Mouse (Mus musculus): ENCODE data around the gene Il1rl1. TPM values are rescaled to one million over a fixed set of nuclear protein-coding genes. Genes with fewer than 3 reads are reported as not detected.

Gene Il1rl1
- polyA plus RNA-seq (2014; fragmentation: Nextera tagmentation; extraction: Ambion mirVana): 1.7 and 2.3 TPM in 2 replicates

DNA sequence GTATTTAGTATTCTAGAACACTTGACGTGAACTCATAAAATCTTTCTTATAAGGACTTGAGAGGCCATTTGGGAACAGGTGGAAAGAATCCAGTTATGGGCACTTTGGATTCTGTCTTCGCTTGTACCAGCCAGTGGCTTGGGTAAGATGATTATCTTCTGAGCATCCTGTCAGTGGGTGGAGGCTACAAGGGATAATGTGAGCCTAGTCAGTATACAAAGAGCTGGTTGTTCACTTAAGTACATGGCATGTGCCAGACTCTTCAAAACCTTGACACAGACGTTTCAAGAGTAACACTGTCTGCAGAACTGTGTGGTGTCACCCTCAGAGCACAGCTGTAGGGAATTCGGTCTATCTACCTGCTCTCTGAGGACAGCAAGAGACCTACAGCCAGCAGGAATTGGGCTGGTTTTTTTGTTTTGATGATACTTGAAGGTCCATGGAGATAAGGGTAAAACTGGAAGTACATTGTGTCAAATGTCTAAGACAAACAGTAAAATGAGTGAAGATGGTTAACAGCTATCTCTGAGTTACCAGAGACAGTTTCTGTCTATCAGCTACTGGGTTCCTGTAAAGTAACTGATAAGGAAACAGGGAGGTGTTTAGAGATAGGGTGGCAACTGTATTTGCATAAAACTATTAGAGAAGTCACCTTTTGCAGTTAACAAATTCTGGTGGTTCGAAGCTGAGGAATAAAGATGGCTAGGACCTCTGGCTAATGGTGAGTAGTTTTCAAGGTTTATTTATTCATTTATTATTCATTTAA lies at the start of gene Il1rl1:
Gene Il1rl1 (plus strand): TSS at position 661 of the 766 bp plus-strand sequence.
- peak within 1 kb of the TSS; percentile 79 for H3K27ac ChIP-seq (ENCODE audit: low read depth, low read length)
- H3K4me2 ChIP-seq: peak within 1 kb of the TSS; percentile 51
- no peak within 1 kb of the TSS for H3K9ac ChIP-seq (ENCODE audit: low read depth, low read length)
- no peaks in the 10 kb centered on the region for H3K36me3 ChIP-seq (ENCODE audit: control insufficient read depth, insufficient read depth, low read length)
- H3K4me1 ChIP-seq (replicated peaks; ENCODE audit: control insufficient read depth, insufficient read depth, low read length): peaks cover 15% of the 10 kb centered on the region
- H3K4me3 ChIP-seq (ENCODE audit: low read depth, low read length): no peak within 1 kb of the TSS
- no peaks in the 10 kb centered on the region for H3K27me3 ChIP-seq (replicated peaks; ENCODE audit: control insufficient read depth, insufficient read depth, low read length)
- peak; percentile 94 for ATAC-seq (replicated peaks; ENCODE audit: low FRiP score)
- H3K9me3 ChIP-seq (ENCODE audit: control insufficient read depth, low read length): no peaks in the 10 kb centered on the region
- 44% methylated on average over 5 of the region's 5 CpGs for WGBS
- DNase-seq (ENCODE audit: low spot score): no peak

DNA sequence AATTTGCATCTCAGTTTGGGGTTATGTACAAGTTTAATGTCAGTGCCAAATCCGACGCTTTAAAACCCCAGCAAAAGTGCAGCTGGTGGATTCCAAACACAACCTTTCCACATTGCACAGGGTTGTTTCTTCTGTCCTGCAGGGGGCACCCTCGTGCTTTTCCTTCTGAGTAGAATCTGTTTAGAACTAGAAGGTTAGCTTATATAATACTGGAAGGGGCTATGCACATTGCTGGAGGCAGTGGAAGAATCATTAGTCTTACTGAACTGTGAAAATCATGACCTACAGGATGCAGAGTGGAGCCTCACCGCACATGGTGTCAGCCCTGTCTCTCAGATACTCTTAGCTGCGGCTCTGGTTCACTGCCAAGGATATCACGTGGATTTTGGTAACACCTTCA lies 49.3 kb upstream of the Il1rl1 start:
- no peak for DNase-seq (ENCODE audit: low spot score)

DNA sequence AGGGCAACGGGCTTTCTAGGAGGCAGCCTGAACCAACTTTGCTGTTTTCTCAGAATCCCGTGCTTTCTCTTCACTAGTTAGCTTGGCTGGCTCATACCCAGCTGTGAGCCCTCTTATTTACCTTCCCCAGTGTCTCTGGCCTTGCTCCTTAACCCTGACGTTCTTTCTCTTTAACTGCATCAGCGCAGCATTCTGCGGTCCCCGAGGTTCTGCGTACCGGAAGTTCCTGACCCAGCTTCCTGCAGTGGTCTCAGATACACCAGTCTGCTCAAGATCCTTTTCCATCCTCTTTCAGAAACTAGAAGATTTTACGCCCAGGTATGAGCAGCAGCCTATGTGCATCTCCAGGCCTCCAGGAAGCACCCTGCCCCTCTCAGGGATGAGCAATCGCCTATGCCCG lies 48.4 kb upstream of the Il1rl1 start:
- Histone ChIP-seq H3K36me3 (ENCODE audit: control insufficient read depth, insufficient read depth, low read length) (no peaks in the 10 kb centered on the region), H3K9me3 (ENCODE audit: control insufficient read depth, low read length) (no peaks in the 10 kb centered on the region), H3K4me3 (ENCODE audit: low read depth, low read length) (no peak overlapping the region), H3K9ac (ENCODE audit: low read depth, low read length) (no peak overlapping the region), H3K4me2 (no peak overlapping the region), H3K4me1 (replicated peaks; ENCODE audit: control insufficient read depth, insufficient read depth, low read length) (no peaks in the 10 kb centered on the region), H3K27me3 (replicated peaks; ENCODE audit: control insufficient read depth, insufficient read depth, low read length) (no peaks in the 10 kb centered on the region), H3K27ac (ENCODE audit: low read depth, low read length) (no peak overlapping the region)
- WGBS: 84% methylated on average over 11 of the region's 11 CpGs
- no peak for ATAC-seq (replicated peaks; ENCODE audit: low FRiP score)
- DNase-seq (ENCODE audit: low spot score): no peak

More for the DNA sequence above, 49.3 kb upstream of the Il1rl1 start:
- Histone ChIP-seq H3K27me3 (replicated peaks; ENCODE audit: control insufficient read depth, insufficient read depth, low read length) (no peaks in the 10 kb centered on the region), H3K27ac (ENCODE audit: low read depth, low read length) (no peak overlapping the region), H3K9ac (ENCODE audit: low read depth, low read length) (no peak overlapping the region), H3K4me3 (ENCODE audit: low read depth, low read length) (no peak overlapping the region), H3K9me3 (ENCODE audit: control insufficient read depth, low read length) (no peaks in the 10 kb centered on the region), H3K36me3 (ENCODE audit: control insufficient read depth, insufficient read depth, low read length) (no peaks in the 10 kb centered on the region), H3K4me2 (no peak overlapping the region), H3K4me1 (replicated peaks; ENCODE audit: control insufficient read depth, insufficient read depth, low read length) (no peaks in the 10 kb centered on the region)
- no peak for ATAC-seq (replicated peaks; ENCODE audit: low FRiP score)
- 54% methylated on average over 6 of the region's 6 CpGs for WGBS

DNA sequence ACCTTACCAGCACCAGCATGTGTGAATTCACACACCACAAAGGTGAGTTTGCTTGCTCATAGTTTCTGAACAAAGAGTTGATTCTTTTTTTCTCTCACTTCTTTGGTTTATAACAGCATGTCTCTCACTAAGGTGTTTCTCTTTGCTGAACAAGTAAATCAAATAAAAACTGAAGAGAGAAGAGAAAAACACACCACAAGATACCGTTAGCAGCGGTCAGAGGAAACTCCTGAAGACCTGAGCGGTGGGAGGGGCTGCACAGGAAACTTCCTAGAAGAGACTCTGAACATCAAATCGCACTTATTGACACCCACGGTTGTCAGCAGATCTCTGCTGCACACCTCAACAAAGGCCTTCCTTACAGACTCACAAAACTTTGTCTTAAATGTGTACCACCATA lies 46.5 kb upstream of the Il1rl1 start:
- DNase-seq (ENCODE audit: low spot score) (no peak), ATAC-seq (replicated peaks; ENCODE audit: low FRiP score) (no peak)
- no peak overlapping the region for H3K9ac ChIP-seq (ENCODE audit: low read depth, low read length)
- H3K4me1 ChIP-seq (replicated peaks; ENCODE audit: control insufficient read depth, insufficient read depth, low read length): no peaks in the 10 kb centered on the region
- H3K4me3 ChIP-seq (ENCODE audit: low read depth, low read length): no peak overlapping the region
- H3K36me3 ChIP-seq (ENCODE audit: control insufficient read depth, insufficient read depth, low read length): no peaks in the 10 kb centered on the region
- 77% methylated on average over 5 of the region's 5 CpGs for WGBS
- no peaks in the 10 kb centered on the region for H3K27me3 ChIP-seq (replicated peaks; ENCODE audit: control insufficient read depth, insufficient read depth, low read length)
- H3K27ac ChIP-seq (ENCODE audit: low read depth, low read length): no peak overlapping the region
- no peaks in the 10 kb centered on the region for H3K9me3 ChIP-seq (ENCODE audit: control insufficient read depth, low read length)
- H3K4me2 ChIP-seq: no peak overlapping the region

DNA sequence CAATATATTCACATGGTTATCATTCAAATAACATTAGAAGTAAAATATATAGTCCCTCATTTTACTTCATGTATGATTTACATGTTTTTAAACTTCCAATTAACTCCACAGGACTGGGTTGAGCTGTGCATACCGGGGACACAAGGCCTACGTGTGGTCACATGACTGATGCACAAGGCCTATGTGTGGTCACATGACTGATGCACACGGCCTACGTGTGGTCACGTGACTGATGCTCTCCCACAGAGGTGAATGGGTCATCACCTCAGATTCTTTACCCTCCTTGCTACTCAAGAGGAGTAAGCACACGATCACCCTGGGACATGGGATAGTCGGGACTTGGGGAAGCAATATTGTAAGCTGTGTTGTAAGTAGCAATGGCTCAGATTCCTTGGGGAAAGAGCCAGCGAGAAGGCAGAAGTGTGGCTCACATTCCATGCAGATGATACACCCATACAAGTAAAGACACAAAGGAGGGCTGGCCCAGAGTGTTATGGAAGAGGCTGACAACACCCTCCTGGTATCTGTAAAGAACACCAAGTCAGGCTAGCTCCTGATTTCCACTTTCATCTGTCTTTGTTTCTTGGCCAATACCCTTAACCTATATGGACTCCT lies 44.3 kb upstream of the Il1rl1 start:
- Histone ChIP-seq H3K27ac (ENCODE audit: low read depth, low read length) (no peak overlapping the region), H3K9me3 (ENCODE audit: control insufficient read depth, low read length) (no peaks in the 10 kb centered on the region), H3K27me3 (replicated peaks; ENCODE audit: control insufficient read depth, insufficient read depth, low read length) (no peaks in the 10 kb centered on the region), H3K36me3 (ENCODE audit: control insufficient read depth, insufficient read depth, low read length) (no peaks in the 10 kb centered on the region), H3K4me2 (no peak overlapping the region), H3K4me3 (ENCODE audit: low read depth, low read length) (no peak overlapping the region), H3K4me1 (replicated peaks; ENCODE audit: control insufficient read depth, insufficient read depth, low read length) (no peaks in the 10 kb centered on the region), H3K9ac (ENCODE audit: low read depth, low read length) (no peak overlapping the region)
- ATAC-seq (replicated peaks; ENCODE audit: low FRiP score): no peak
- no peak for DNase-seq (ENCODE audit: low spot score)
- 91% methylated on average over 8 of the region's 8 CpGs for WGBS

DNA sequence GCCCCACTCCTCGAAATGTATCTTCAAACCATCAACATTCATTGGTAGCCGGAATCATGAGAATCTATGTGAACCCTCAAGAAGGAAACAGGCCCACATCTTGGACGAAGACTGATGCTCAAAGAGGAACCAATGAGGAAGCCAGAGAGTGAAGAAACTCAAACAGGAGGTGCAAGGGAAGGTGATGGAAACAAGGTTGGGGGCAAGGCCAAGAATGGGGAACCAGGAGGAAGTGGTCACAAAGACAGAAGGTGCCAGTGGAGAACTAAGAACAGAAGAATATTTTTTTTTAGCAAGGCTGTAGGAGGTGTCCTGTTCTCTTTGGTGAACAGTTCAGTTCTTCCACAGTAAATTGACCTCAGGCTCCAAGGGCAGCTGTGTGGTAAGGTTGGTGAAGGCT lies 38.0 kb upstream of the Il1rl1 start:
- H3K27me3 ChIP-seq (replicated peaks; ENCODE audit: control insufficient read depth, insufficient read depth, low read length): no peaks in the 10 kb centered on the region
- 63% methylated on average over 3 of the region's 3 CpGs for WGBS

DNA sequence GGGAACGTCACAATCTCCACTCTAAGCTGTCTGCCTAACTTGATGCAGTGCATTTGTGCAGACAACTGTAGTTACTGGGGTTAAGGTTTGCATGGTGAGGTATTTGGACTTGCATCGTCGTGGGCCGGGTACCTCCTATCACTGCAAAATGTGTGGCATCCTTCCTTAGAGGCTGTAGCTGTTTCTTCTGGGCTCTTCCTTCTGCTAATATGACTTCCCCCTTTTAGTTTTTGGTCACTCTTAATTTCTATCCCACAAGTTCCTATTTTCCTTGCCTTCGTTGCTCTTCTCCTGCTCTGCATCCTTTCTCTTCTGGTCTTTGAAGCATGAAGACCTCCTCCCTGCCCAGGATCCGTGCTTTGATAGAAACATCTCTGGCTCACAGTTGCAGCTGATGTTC lies 36.8 kb upstream of the Il1rl1 start:
- Histone ChIP-seq H3K4me3 (ENCODE audit: low read depth, low read length) (no peak overlapping the region), H3K27me3 (replicated peaks; ENCODE audit: control insufficient read depth, insufficient read depth, low read length) (no peaks in the 10 kb centered on the region), H3K4me1 (replicated peaks; ENCODE audit: control insufficient read depth, insufficient read depth, low read length) (no peaks in the 10 kb centered on the region), H3K9me3 (ENCODE audit: control insufficient read depth, low read length) (no peaks in the 10 kb centered on the region), H3K9ac (ENCODE audit: low read depth, low read length) (no peak overlapping the region), H3K27ac (ENCODE audit: low read depth, low read length) (no peak overlapping the region), H3K36me3 (ENCODE audit: control insufficient read depth, insufficient read depth, low read length) (no peaks in the 10 kb centered on the region), H3K4me2 (no peak overlapping the region)
- no peak for ATAC-seq (replicated peaks; ENCODE audit: low FRiP score)
- no peak for DNase-seq (ENCODE audit: low spot score)
- WGBS: 56% methylated on average over 6 of the region's 6 CpGs

More for the DNA sequence above, 38.0 kb upstream of the Il1rl1 start:
- Histone ChIP-seq H3K4me1 (replicated peaks; ENCODE audit: control insufficient read depth, insufficient read depth, low read length) (no peaks in the 10 kb centered on the region), H3K9ac (ENCODE audit: low read depth, low read length) (no peak overlapping the region), H3K4me2 (no peak overlapping the region), H3K4me3 (ENCODE audit: low read depth, low read length) (no peak overlapping the region), H3K36me3 (ENCODE audit: control insufficient read depth, insufficient read depth, low read length) (no peaks in the 10 kb centered on the region), H3K27ac (ENCODE audit: low read depth, low read length) (no peak overlapping the region), H3K9me3 (ENCODE audit: control insufficient read depth, low read length) (no peaks in the 10 kb centered on the region)
- DNase-seq (ENCODE audit: low spot score): no peak
- ATAC-seq (replicated peaks; ENCODE audit: low FRiP score): no peak

DNA sequence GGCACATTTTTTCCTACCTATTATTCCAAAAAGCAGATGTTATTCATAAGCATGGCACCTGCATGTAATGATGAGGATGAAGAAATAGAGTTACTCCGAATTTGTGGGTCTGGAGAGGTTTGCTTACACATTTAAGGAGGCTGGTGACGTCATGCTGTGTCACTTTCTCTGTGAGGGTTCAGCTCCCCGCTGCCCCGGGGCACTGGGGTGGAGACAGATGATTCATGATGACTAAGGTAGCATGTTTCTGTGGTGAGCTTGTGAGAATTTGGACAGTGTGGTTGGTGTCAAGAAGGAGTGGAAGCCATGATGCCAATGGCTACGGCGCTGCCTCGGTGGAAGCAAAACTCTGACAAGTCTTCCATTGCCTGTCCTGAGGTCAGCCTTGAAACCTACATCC lies 36.2 kb upstream of the Il1rl1 start:
- no peaks in the 10 kb centered on the region for H3K36me3 ChIP-seq (ENCODE audit: control insufficient read depth, insufficient read depth, low read length)
- no peak overlapping the region for H3K4me2 ChIP-seq
- DNase-seq (ENCODE audit: low spot score) (no peak), ATAC-seq (replicated peaks; ENCODE audit: low FRiP score) (no peak)
- no peak overlapping the region for H3K4me3 ChIP-seq (ENCODE audit: low read depth, low read length)
- WGBS: 79% methylated on average over 7 of the region's 7 CpGs
- H3K4me1 ChIP-seq (replicated peaks; ENCODE audit: control insufficient read depth, insufficient read depth, low read length): no peaks in the 10 kb centered on the region
- no peaks in the 10 kb centered on the region for H3K9me3 ChIP-seq (ENCODE audit: control insufficient read depth, low read length)
- no peak overlapping the region for H3K9ac ChIP-seq (ENCODE audit: low read depth, low read length)
- H3K27me3 ChIP-seq (replicated peaks; ENCODE audit: control insufficient read depth, insufficient read depth, low read length): no peaks in the 10 kb centered on the region
- no peak overlapping the region for H3K27ac ChIP-seq (ENCODE audit: low read depth, low read length)

DNA sequence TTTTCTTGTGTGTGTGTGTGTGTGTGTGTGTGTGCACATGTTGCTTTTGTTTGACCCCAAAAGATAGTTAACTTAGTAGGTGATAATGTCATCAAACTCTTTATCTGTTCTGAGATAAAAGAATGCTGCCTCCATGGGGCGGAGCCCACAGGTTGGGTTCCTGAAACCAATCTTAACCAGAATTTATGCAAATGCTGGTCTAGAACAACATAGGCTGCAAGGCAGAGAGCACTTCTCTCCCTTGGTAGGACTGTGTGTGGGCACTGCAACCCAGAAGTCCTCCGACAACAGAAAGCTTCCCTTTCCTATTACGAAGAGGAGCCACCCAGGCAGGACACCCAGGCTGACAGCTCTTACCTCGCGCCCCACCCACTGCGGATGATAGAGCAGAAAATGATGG lies 29.7 kb upstream of the Il1rl1 start:
- Histone ChIP-seq H3K27me3 (replicated peaks; ENCODE audit: control insufficient read depth, insufficient read depth, low read length) (no peaks in the 10 kb centered on the region), H3K4me3 (ENCODE audit: low read depth, low read length) (no peak overlapping the region), H3K9ac (ENCODE audit: low read depth, low read length) (no peak overlapping the region), H3K4me2 (no peak overlapping the region), H3K36me3 (ENCODE audit: control insufficient read depth, insufficient read depth, low read length) (no peaks in the 10 kb centered on the region), H3K27ac (ENCODE audit: low read depth, low read length) (no peak overlapping the region), H3K9me3 (ENCODE audit: control insufficient read depth, low read length) (no peaks in the 10 kb centered on the region), H3K4me1 (replicated peaks; ENCODE audit: control insufficient read depth, insufficient read depth, low read length) (no peaks in the 10 kb centered on the region)
- 74% methylated on average over 6 of the region's 6 CpGs for WGBS
- no peak for ATAC-seq (replicated peaks; ENCODE audit: low FRiP score)
- no peak for DNase-seq (ENCODE audit: low spot score)
